Mouse (Mus musculus): Measurements from ENCODE around the gene Sem1. TPM values are rescaled to one million over a fixed set of nuclear protein-coding genes. Genes with fewer than 3 reads are reported as not detected.
"Not testable (repeated sequence)": the region's sequence is repeated elsewhere in the genome, so short reads cannot be mapped to it uniquely, and the experiment has no call there.

Sem1 gene
- polyA plus RNA-seq, 1 experiment, result 26.7 TPM

DNA sequence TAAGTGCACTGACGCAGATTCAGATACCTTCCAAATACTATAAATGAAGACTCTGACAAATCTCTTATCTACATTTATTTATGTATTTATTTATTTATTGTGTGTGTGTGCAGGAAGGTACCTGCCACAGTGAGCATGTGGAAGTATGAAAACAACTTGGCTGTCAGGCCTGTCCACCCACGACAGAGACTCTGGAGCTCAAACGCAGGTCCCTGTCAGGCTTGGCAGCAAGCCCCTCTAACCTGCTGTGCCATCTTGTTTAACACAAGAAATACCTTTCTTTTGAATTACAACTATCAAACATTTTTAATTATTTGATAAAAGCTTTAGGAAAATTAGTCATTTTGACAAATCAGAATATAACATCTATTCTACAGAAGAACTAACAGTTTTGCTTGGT is 10.0 kb downstream of the Sem1 start:
- Histone ChIP-seq H3K4me1 (ENCODE audit: control insufficient read depth, insufficient read depth, low read length) (peaks cover 5% of the 10 kb centered on the region), H3K4me3 (replicated peaks; ENCODE audit: extremely low read depth, low read depth, low read length) (no peak overlapping the region)
- no peak for TF ChIP-seq CTCF (IDR thresholded peaks at IDR 0.05; ENCODE audit: insufficient read depth, low read length)
- TF ChIP-seq POLR2A (IDR thresholded peaks at IDR 0.05; ENCODE audit: borderline replicate concordance, extremely low read depth, low read depth, low read length), result no peak
- no peak for DNase-seq
- 68% methylated on average over 3 of the region's 3 CpGs for WGBS

GRCm38 (mm10) chr6:6563691-6564090 is 14.8 kb downstream of the Sem1 start:
- DNase-seq, result peak; percentile 26
- no peak for TF ChIP-seq POLR2A (IDR thresholded peaks at IDR 0.05; ENCODE audit: borderline replicate concordance, extremely low read depth, low read depth, low read length)
- TF ChIP-seq CTCF (IDR thresholded peaks at IDR 0.05; ENCODE audit: insufficient read depth, low read length), result no peak
- WGBS, result 58% methylated on average over 5 of the region's 5 CpGs
- Histone ChIP-seq H3K4me3 (replicated peaks; ENCODE audit: extremely low read depth, low read depth, low read length) (no peak overlapping the region), H3K4me1 (ENCODE audit: control insufficient read depth, insufficient read depth, low read length) (peaks cover 5% of the 10 kb centered on the region)

DNA sequence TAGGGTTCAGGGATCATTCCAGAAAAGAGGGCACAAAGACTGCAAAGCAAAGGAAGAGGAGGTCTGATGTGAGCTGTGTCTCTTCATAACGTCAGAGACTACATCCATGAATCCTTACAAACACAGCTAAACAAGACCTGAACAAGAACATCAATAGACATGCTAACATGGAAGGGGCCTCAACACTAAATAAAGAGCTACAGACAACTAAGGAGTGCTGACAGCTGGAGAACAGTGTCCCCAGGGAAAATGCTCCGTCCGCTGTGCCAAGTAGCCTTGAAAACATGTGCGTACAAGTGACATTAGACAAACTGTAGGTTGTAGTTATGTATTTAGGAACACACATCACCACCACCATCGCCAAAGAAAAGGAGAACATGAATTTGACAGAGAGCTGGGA is 15.7 kb downstream of the Sem1 start:
- no peak for DNase-seq
- Histone ChIP-seq H3K4me1 (ENCODE audit: control insufficient read depth, insufficient read depth, low read length) (peaks cover 5% of the 10 kb centered on the region), H3K4me3 (replicated peaks; ENCODE audit: extremely low read depth, low read depth, low read length) (no peak overlapping the region)
- TF ChIP-seq POLR2A (IDR thresholded peaks at IDR 0.05; ENCODE audit: borderline replicate concordance, extremely low read depth, low read depth, low read length), result no peak
- TF ChIP-seq CTCF (IDR thresholded peaks at IDR 0.05; ENCODE audit: insufficient read depth, low read length), result no peak
- WGBS, result 79% methylated on average over 5 of the region's 5 CpGs

- no peak overlapping the region for H3K4me3 ChIP-seq (replicated peaks; ENCODE audit: extremely low read depth, low read depth, low read length)
- H3K4me1 ChIP-seq (ENCODE audit: control insufficient read depth, insufficient read depth, low read length), result peaks cover 2% of the 10 kb centered on the region; the same call in 1 of the 2 replicates
- DNase-seq, result no peak
- WGBS, result 96% methylated on average over 1 of the region's 1 CpGs
- TF ChIP-seq POLR2A (IDR thresholded peaks at IDR 0.05; ENCODE audit: borderline replicate concordance, extremely low read depth, low read depth, low read length) (no peak), CTCF (IDR thresholded peaks at IDR 0.05; ENCODE audit: insufficient read depth, low read length) (no peak)
These were observed 20.8 kb downstream of the Sem1 start for GRCm38 (mm10) chr6:6557647-6558046.

DNA sequence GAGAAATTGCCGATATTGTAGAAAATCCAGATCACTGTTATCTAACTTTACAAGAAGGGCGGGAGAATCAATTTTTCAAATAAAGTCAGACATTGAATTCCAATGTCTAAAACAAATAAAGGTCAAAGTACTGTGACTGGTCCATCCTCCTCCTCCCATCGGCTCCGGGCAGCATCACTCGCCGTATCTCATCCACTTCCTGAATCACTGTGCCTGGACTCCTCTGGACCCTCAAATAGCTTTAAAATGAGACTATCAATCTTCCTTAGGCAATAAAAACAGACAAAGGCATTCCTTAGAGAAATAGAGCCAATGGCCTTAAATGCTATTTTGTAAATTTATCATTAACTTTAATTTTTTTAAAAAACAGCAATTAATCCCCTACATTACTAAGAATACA is 26.5 kb downstream of the Sem1 start:
- Histone ChIP-seq H3K4me3 (replicated peaks; ENCODE audit: extremely low read depth, low read depth, low read length) (no peak overlapping the region), H3K4me1 (ENCODE audit: control insufficient read depth, insufficient read depth, low read length) (no peaks in the 10 kb centered on the region)
- TF ChIP-seq POLR2A (IDR thresholded peaks at IDR 0.05; ENCODE audit: borderline replicate concordance, extremely low read depth, low read depth, low read length), result no peak
- TF ChIP-seq CTCF (IDR thresholded peaks at IDR 0.05; ENCODE audit: insufficient read depth, low read length), result no peak
- DNase-seq, result no peak
- 74% methylated on average over 6 of the region's 6 CpGs for WGBS

- Histone ChIP-seq H3K4me3 (replicated peaks; ENCODE audit: extremely low read depth, low read depth, low read length) (no peak overlapping the region), H3K4me1 (ENCODE audit: control insufficient read depth, insufficient read depth, low read length) (no peaks in the 10 kb centered on the region)
- 28% methylated on average over 5 of the region's 5 CpGs for WGBS
- no peak for DNase-seq
- TF ChIP-seq CTCF (IDR thresholded peaks at IDR 0.05; ENCODE audit: insufficient read depth, low read length) (no peak), POLR2A (IDR thresholded peaks at IDR 0.05; ENCODE audit: borderline replicate concordance, extremely low read depth, low read depth, low read length) (no peak)
These were observed 30.5 kb downstream of the Sem1 start for GRCm38 (mm10) chr6:6547997-6548396.

GRCm38 (mm10) chr6:6544255-6544645 is 34.2 kb downstream of the Sem1 start:
- Histone ChIP-seq H3K4me3 (replicated peaks; ENCODE audit: extremely low read depth, low read depth, low read length) (no peak overlapping the region), H3K4me1 (ENCODE audit: control insufficient read depth, insufficient read depth, low read length) (no peaks in the 10 kb centered on the region)
- TF ChIP-seq POLR2A (IDR thresholded peaks at IDR 0.05; ENCODE audit: borderline replicate concordance, extremely low read depth, low read depth, low read length) (no peak), CTCF (IDR thresholded peaks at IDR 0.05; ENCODE audit: insufficient read depth, low read length) (no peak)
- no peak for DNase-seq
- 69% methylated on average over 4 of the region's 4 CpGs for WGBS

- no peak overlapping the region for H3K4me3 ChIP-seq (replicated peaks; ENCODE audit: extremely low read depth, low read depth, low read length)
- TF ChIP-seq POLR2A (IDR thresholded peaks at IDR 0.05; ENCODE audit: borderline replicate concordance, extremely low read depth, low read depth, low read length) (no peak), CTCF (IDR thresholded peaks at IDR 0.05; ENCODE audit: insufficient read depth, low read length) (no peak)
- no peak for DNase-seq
- 75% methylated on average over 9 of the region's 9 CpGs for WGBS
- no peaks in the 10 kb centered on the region for H3K4me1 ChIP-seq (ENCODE audit: control insufficient read depth, insufficient read depth, low read length)
These were observed 34.7 kb downstream of the Sem1 start for GRCm38 (mm10) chr6:6543606-6544254.

- TF ChIP-seq POLR2A (IDR thresholded peaks at IDR 0.05; ENCODE audit: borderline replicate concordance, extremely low read depth, low read depth, low read length) (no peak), CTCF (IDR thresholded peaks at IDR 0.05; ENCODE audit: insufficient read depth, low read length) (no peak)
- no peak for DNase-seq
- no peaks in the 10 kb centered on the region for H3K4me1 ChIP-seq (ENCODE audit: control insufficient read depth, insufficient read depth, low read length)
- H3K4me3 ChIP-seq (replicated peaks; ENCODE audit: extremely low read depth, low read depth, low read length), result no peak overlapping the region
These were observed 36.3 kb downstream of the Sem1 start for GRCm38 (mm10) chr6:6542133-6542532.

GRCm38 (mm10) chr6:6536781-6537466 is 41.5 kb downstream of the Sem1 start:
- H3K4me1 ChIP-seq (ENCODE audit: control insufficient read depth, insufficient read depth, low read length), result no peaks in the 10 kb centered on the region
- WGBS, result 83% methylated on average over 5 of the region's 5 CpGs
- no peak for DNase-seq
- H3K4me3 ChIP-seq (replicated peaks; ENCODE audit: extremely low read depth, low read depth, low read length), result no peak overlapping the region
- TF ChIP-seq CTCF (IDR thresholded peaks at IDR 0.05; ENCODE audit: insufficient read depth, low read length) (no peak), POLR2A (IDR thresholded peaks at IDR 0.05; ENCODE audit: borderline replicate concordance, extremely low read depth, low read depth, low read length) (no peak)

- WGBS, result 89% methylated on average over 5 of the region's 5 CpGs
- H3K4me1 ChIP-seq (ENCODE audit: control insufficient read depth, insufficient read depth, low read length); H3K4me3 ChIP-seq (replicated peaks; ENCODE audit: extremely low read depth, low read depth, low read length); DNase-seq: not testable (repeated sequence)
These were observed 42.1 kb downstream of the Sem1 start for GRCm38 (mm10) chr6:6536359-6536758.
